Mouse (Mus musculus) bone marrow macrophage, adult 2 months (primary cell): Measurements from ENCODE around the gene Apol6.

Source experiments
- CTCF ChIP-seq: IDR thresholded peaks from 2 replicates; pipeline ENCODE4 v1.5.1; 2012; ENCODE audit warnings: low read depth, mild to moderate bottlenecking, low read length, moderate library complexity
- POLR2A ChIP-seq: IDR thresholded peaks from 2 replicates; pipeline ENCODE4 v1.6.1; 2012; ENCODE audit warnings: mild to moderate bottlenecking, low read depth, low read length, borderline replicate concordance

DNA sequence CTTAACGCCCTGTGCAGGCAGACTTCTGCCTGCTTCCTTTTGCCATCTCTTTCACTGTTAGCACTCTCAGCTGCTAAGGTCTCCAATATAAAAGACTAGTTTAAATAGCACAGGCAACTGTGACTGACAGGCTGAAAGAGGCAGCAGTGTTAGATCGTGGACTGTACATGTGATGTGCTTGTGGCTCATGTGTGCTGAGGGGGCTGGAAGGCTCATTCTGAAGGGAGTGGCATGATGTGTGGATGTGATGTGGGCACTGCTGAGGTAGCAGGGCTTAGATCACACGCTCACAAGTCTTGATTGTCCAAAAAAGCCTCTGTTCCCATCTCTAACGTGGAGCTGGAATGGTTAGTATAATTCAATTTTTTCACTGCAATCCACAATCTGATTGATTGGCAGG lies 46.9 kb downstream of the Apol6 start:
- TF ChIP-seq POLR2A (no peak), CTCF (no peak)
